Mouse (Mus musculus) C2C12 (cell line): ENCODE measurements at regions not wholly inside any gene's neighbourhood (a gene's known extent, or its start where the extent isn't known, plus 50 kb on each side); places are given as distances from the start of the nearest gene placed in this dataset.

ENCODE experiments used
- H3K27me3 ChIP-seq: one replicate; pipeline ENCODE4 v1.6.1; 2011; ENCODE audit not compliant: control insufficient read depth, insufficient read depth, insufficient read length
- H3K36me3 ChIP-seq: one replicate; pipeline ENCODE4 v1.6.1; 2011; ENCODE audit not compliant: control insufficient read depth, insufficient read depth
- H3K4me3 ChIP-seq: one replicate; pipeline ENCODE4 v1.5.1; 2011; ENCODE audit warnings: mild to moderate bottlenecking, control low read depth; ENCODE audit not compliant: poor library complexity, insufficient read depth, severe bottlenecking
- H3K79me2 ChIP-seq: one replicate; pipeline ENCODE4 v1.6.1; 2011; ENCODE audit not compliant: control insufficient read depth, insufficient read depth
- H3K79me3 ChIP-seq: one replicate; pipeline ENCODE4 v1.6.1; 2011; ENCODE audit warnings: low read depth, control low read depth
- H3ac ChIP-seq: one replicate; pipeline ENCODE3; 2011; ENCODE audit warnings: low read depth; ENCODE audit not compliant: control insufficient read depth, insufficient read length
- CEBPB ChIP-seq: IDR thresholded peaks from one replicate; pipeline ENCODE4 v1.6.1; 2011; ENCODE audit warnings: low read depth, mild to moderate bottlenecking, control low read depth, moderate library complexity
- CTCF ChIP-seq: IDR thresholded peaks from one replicate; pipeline ENCODE4 v1.5.1; 2011; ENCODE audit not compliant: control insufficient read depth, insufficient read depth, insufficient read length
- FOSL1 ChIP-seq: IDR thresholded peaks from one replicate; pipeline ENCODE4 v1.8.0; 2011; ENCODE audit warnings: mild to moderate bottlenecking, low read length; ENCODE audit not compliant: poor library complexity, insufficient read depth, severe bottlenecking
- MAX ChIP-seq: IDR thresholded peaks from one replicate; pipeline ENCODE4 v1.6.1; 2011; ENCODE audit warnings: mild to moderate bottlenecking, control low read depth
- MYOD1 ChIP-seq: IDR thresholded peaks from one replicate; pipeline ENCODE4 v1.6.1; 2011; ENCODE audit warnings: low read depth; ENCODE audit not compliant: control insufficient read depth, insufficient read length
- MYOG ChIP-seq: IDR thresholded peaks from one replicate; pipeline ENCODE4 v1.6.1; 2011; ENCODE audit not compliant: control insufficient read depth, insufficient read length; ENCODE audit errors: extremely low read depth
- USF1 ChIP-seq: IDR thresholded peaks from one replicate; pipeline ENCODE4 v1.6.1; 2011; ENCODE audit warnings: low read depth, mild to moderate bottlenecking, control low read depth, moderate library complexity

DNA sequence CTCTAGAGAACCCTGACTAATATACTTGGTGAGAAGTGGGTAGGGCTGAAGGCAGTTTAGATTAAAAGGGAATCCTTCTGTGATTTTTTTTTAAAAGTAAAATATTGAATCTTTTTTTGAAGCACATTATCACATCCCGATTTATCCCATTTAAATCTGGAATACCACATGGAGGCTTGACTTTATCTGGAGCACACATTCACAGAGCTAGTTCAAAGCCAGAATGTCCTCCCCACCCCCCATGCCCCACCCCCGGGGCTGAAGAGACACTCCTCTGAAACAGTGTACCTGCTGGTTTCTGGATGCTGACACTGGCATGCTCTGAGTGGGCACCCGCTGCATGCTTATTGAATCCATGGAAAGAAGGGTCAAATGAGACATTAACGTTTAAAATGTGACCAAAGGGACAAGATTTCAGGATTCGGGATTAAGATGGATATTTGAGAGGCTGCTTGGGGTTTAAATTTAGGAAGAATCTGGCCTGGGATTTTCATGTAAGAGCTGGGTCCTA, 382.0 kb upstream of the Slc30a5 start:
- H3ac ChIP-seq: no peak overlapping the region
- H3K79me3 ChIP-seq: no peaks in the 10 kb centered on the region
- H3K27me3 ChIP-seq: no peaks in the 10 kb centered on the region
- no peaks in the 10 kb centered on the region for H3K79me2 ChIP-seq
- H3K36me3 ChIP-seq: no peaks in the 10 kb centered on the region
- no peak overlapping the region for H3K4me3 ChIP-seq
- no peak for TF ChIP-seq MYOG
- TF ChIP-seq CTCF: no peak
- TF ChIP-seq USF1: no peak
- TF ChIP-seq MAX: no peak
- no peak for TF ChIP-seq FOSL1
- TF ChIP-seq MYOD1: no peak
- no peak for TF ChIP-seq CEBPB

GRCm38 (mm10) chr13:101214094-101214493, 380.9 kb upstream of the Slc30a5 start:
- no peak overlapping the region for H3ac ChIP-seq
- no peaks in the 10 kb centered on the region for H3K79me3 ChIP-seq
- no peaks in the 10 kb centered on the region for H3K36me3 ChIP-seq
- H3K4me3 ChIP-seq: no peak overlapping the region
- H3K79me2 ChIP-seq: no peaks in the 10 kb centered on the region
- no peaks in the 10 kb centered on the region for H3K27me3 ChIP-seq
- TF ChIP-seq CEBPB: no peak
- TF ChIP-seq CTCF: no peak

DNA sequence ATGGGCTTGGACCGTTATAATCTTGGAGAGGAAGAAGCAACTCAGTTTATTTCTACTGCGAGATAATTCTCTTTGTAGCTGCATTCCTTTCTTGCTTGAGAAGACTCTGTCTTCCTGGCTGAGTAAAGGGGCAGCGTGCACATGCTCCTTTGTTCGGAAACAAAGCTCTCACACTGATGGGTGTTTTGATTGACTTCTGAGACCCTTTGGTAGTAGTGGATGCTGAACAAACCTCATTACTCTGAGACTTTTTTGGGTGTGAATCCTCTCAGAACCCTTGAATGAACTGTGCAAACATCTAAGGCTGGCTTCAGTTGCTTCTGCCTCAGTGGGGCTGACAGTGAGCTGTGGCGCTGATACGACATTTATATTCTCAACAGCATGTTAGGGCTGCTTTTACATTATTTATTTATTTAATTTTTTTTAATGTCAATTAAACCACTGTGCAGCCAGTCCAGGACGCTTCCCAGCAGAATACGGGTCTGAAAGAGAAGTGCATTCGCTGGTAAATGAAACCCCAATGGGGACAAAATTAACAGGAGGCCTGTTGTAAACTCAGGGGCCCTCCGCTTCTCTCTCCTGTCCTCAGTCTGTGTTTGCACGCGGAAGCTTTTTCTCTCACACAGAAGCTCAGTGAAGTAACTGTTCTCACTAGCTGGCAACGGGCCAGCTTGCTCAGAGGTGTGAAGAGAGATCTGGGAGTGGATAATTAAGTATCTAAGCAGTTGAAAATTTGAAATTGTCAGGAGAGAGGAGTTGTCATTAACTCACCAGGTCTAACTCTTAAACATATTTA, 380.1 kb upstream of the Slc30a5 start:
- no peak overlapping the region for H3K4me3 ChIP-seq
- H3K36me3 ChIP-seq: no peaks in the 10 kb centered on the region
- no peak overlapping the region for H3ac ChIP-seq
- H3K79me3 ChIP-seq: no peaks in the 10 kb centered on the region
- TF ChIP-seq CTCF (no peak), CEBPB (no peak), USF1 (no peak), FOSL1 (no peak), MYOD1 (no peak), MYOG (no peak), MAX (no peak)
- H3K79me2 ChIP-seq: no peaks in the 10 kb centered on the region
- H3K27me3 ChIP-seq: no peaks in the 10 kb centered on the region

DNA sequence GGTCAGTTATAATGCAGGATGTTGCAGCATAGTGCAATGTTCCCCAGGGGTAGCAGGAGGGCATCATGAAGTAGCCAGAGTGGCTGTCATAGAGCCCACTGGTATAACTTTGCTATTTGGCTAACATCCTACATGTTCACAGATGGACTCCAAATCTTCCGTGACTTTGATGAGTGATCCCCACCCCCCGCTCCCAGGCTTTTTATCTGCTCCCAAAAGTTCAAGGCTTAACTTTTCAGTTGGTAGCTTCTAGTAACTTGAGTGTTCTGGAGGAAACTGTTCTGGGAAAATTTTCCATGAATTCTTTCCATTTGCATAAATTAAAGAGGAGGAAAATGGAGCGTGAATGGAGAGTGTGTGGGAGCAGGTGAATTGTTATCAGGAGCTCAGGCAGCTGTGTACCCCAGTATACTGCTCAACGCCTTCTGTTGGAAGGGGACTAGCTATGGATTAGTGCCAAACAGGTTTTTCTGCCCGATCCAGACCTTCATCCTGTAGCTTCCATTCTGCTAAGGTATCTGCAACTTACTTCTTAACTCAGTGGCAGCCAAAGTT, 379.2 kb upstream of the Slc30a5 start:
- Histone ChIP-seq H3K79me3 (no peaks in the 10 kb centered on the region), H3K36me3 (no peaks in the 10 kb centered on the region), H3ac (no peak overlapping the region), H3K79me2 (no peaks in the 10 kb centered on the region), H3K4me3 (no peak overlapping the region), H3K27me3 (no peaks in the 10 kb centered on the region)
- TF ChIP-seq FOSL1: no peak

DNA sequence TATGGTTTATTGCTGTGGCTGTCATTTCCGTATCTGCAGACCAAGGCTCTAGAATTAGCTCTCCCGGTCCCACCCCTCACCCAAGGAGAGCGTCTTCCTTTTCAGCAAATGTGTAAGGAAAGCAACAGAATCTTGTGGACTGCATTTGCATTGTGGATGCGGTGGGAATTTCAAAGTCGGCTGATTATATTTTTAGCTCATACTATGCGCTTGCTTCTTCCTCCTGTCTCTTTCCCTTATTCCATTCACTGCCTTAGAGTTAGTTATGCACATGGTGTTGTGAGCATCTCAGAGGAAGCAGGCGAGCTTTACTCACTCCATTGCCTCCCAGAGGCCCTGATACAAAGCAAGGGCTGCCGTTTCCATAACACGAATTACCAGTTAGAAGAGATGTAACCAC, 375.6 kb upstream of the Slc30a5 start:
- TF ChIP-seq MYOD1 (no peak), USF1 (no peak), CTCF (no peak), MAX (no peak), MYOG (no peak), FOSL1 (no peak), CEBPB (no peak)
- H3K79me3 ChIP-seq: no peaks in the 10 kb centered on the region
- H3K27me3 ChIP-seq: no peaks in the 10 kb centered on the region
- H3K36me3 ChIP-seq: no peaks in the 10 kb centered on the region
- no peak overlapping the region for H3ac ChIP-seq
- no peak overlapping the region for H3K4me3 ChIP-seq
- no peaks in the 10 kb centered on the region for H3K79me2 ChIP-seq

DNA sequence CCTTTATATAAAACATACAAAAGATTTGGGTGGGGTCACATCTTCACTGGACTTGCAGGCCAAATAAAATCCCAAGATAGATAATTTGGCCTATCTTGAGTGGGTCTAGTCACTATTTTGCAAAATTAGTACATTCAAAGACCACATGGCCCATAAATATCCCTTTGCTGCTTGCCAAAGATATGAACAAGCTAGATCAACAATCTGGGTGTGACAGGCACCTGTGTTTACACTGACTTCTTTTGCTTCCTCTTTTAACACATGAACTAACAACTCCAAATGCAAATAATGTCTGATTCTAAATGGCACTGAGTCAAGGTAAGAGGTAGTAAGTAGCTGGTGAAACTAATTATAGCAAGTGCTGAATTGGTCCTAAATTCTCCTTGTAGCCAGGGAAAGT, 370.2 kb upstream of the Slc30a5 start:
- TF ChIP-seq MYOD1: no peak
- TF ChIP-seq FOSL1: no peak
- Histone ChIP-seq H3K27me3 (no peaks in the 10 kb centered on the region), H3K79me3 (no peaks in the 10 kb centered on the region), H3ac (no peak overlapping the region), H3K79me2 (no peaks in the 10 kb centered on the region), H3K4me3 (no peak overlapping the region), H3K36me3 (no peaks in the 10 kb centered on the region)
